Comparison of ENCODE assay signal across 8 mouse cellular contexts in genomic region chr14:55721076-55721475, GRCm38 (mm10). TPM values are rescaled to one million over a fixed set of nuclear protein-coding genes. Genes with fewer than 3 reads are reported as not detected.
DNase-seq lines count a peak whose midpoint lies in the region; TF ChIP-seq lines count a peak whose summit lies in the region.

No protein-coding gene starts in this region.

- peak overlapping the region; percentile 88 for H3K27ac ChIP-seq in gastrocnemius, adult 2 months
- H3K27ac ChIP-seq in embryonic facial prominence, embryonic 10.5 days (replicated peaks): peak overlapping the region; percentile 91; the same call in 1 of the 2 replicates
- H3K27ac ChIP-seq in midbrain, embryonic 10.5 days (replicated peaks): no peak overlapping the region; the same call in 1 of the 2 replicates

- 76% methylated on average over 6 of the region's 6 CpGs for WGBS in embryonic facial prominence, embryonic 10.5 days
- 65% methylated on average over 6 of the region's 6 CpGs for WGBS in midbrain, embryonic 10.5 days

- no peak for DNase-seq in gastrocnemius, adult 2 months
- DNase-seq in gastrocnemius, adult 18-20 months (ENCODE audit: low spot score): no peak
- no peak for DNase-seq in embryonic facial prominence, embryonic 10.5 days (ENCODE audit: low spot score)
- DNase-seq in kidney, adult 11 months: peak; percentile 69
- DNase-seq in midbrain, embryonic 10.5 days (ENCODE audit: low spot score): no peak
- DNase-seq in left cerebral cortex, adult 9 months (ENCODE audit: low spot score in 2 of 2): no peak
- no peak for DNase-seq in thymus, postnatal 14 days
- no peak for DNase-seq in testis, postnatal 10 days (ENCODE audit: low spot score)

- no peak for TF ChIP-seq CTCF in gastrocnemius, adult 2 months (IDR thresholded peaks at IDR 0.05)

- H3K4me3 ChIP-seq in gastrocnemius, adult 2 months: peak overlapping the region; percentile 78
- peak overlapping the region; percentile 83 for H3K4me3 ChIP-seq in embryonic facial prominence, embryonic 10.5 days
- peak overlapping the region; percentile 90 for H3K4me3 ChIP-seq in midbrain, embryonic 10.5 days

- peaks cover 40% of the 10 kb centered on the region for H3K36me3 ChIP-seq in embryonic facial prominence, embryonic 10.5 days (replicated peaks)
- peaks cover 37% of the 10 kb centered on the region for H3K36me3 ChIP-seq in midbrain, embryonic 10.5 days

- H3K4me1 ChIP-seq in embryonic facial prominence, embryonic 10.5 days: peaks cover 26% of the 10 kb centered on the region
- peaks cover 20% of the 10 kb centered on the region for H3K4me1 ChIP-seq in midbrain, embryonic 10.5 days

- intact Hi-C loops in gastrocnemius, adult 2 months (cut with DNase I): loop anchor here (5.0 kb wide), 1 partner anchor 39 kb away; the partner anchor contains the start of gene Tinf2

- no peaks in the 10 kb centered on the region for H3K9me3 ChIP-seq in embryonic facial prominence, embryonic 10.5 days
- no peaks in the 10 kb centered on the region for H3K9me3 ChIP-seq in midbrain, embryonic 10.5 days (replicated peaks)

- no peaks in the 10 kb centered on the region for H3K27me3 ChIP-seq in embryonic facial prominence, embryonic 10.5 days (replicated peaks; ENCODE audit: low read depth, poor library complexity, severe bottlenecking)
- no peaks in the 10 kb centered on the region for H3K27me3 ChIP-seq in midbrain, embryonic 10.5 days (ENCODE audit: low read depth, poor library complexity, severe bottlenecking)

RNA-seq across cellular contexts. Expression of gene Rabggta, which starts 1.0 kb away (rescaled TPM):
- 10 to 100 TPM in 1 of 2 experiments, 1 to 10 TPM in 1; 9.8 to 10.6 TPM for total RNA-seq in gastrocnemius, adult 2 months (2021)
- total RNA-seq in gastrocnemius, adult 18-20 months (2021): 10 to 100 TPM; 10.4 to 11.5 TPM
- 29.7 and 35.3 TPM in 2 replicates for polyA plus RNA-seq in embryonic facial prominence, embryonic 10.5 days (2016; fragmentation: Nextera tagmentation; extraction: Ambion mirVana)
- polyA plus RNA-seq in midbrain, embryonic 10.5 days (2016; fragmentation: Nextera tagmentation; extraction: Ambion mirVana): 30.1 and 34.4 TPM in 2 replicates

RNA-seq across cellular contexts. Expression of gene Tgm1, which starts 7.3 kb away (rescaled TPM):
- total RNA-seq in gastrocnemius, adult 2 months (2021): under 1 TPM in 1 of 2 experiments, not detected in 1; 0.11 TPM
- total RNA-seq in gastrocnemius, adult 18-20 months (2021): under 1 TPM in 1 of 2 experiments, not detected in 1; 0.17 TPM
- 0.70 and 0.90 TPM in 2 replicates for polyA plus RNA-seq in embryonic facial prominence, embryonic 10.5 days (2016; fragmentation: Nextera tagmentation; extraction: Ambion mirVana)
- polyA plus RNA-seq in midbrain, embryonic 10.5 days (2016; fragmentation: Nextera tagmentation; extraction: Ambion mirVana): 0.27 and 0.42 TPM in 2 replicates

RNA-seq across cellular contexts. Expression of gene Dhrs1, which starts 24.4 kb away (rescaled TPM):
- 10 to 100 TPM; 29.1 to 33.0 TPM for total RNA-seq in gastrocnemius, adult 2 months (2021)
- 10 to 100 TPM; 29.5 to 32.1 TPM for total RNA-seq in gastrocnemius, adult 18-20 months (2021)
- polyA plus RNA-seq in embryonic facial prominence, embryonic 10.5 days (2016; fragmentation: Nextera tagmentation; extraction: Ambion mirVana): 57.4 and 69.6 TPM in 2 replicates
- 67.6 and 71.2 TPM in 2 replicates for polyA plus RNA-seq in midbrain, embryonic 10.5 days (2016; fragmentation: Nextera tagmentation; extraction: Ambion mirVana)

RNA-seq across cellular contexts. Expression of gene Nop9, which starts 24.4 kb away (rescaled TPM):
- total RNA-seq in gastrocnemius, adult 2 months (2021): 10 to 100 TPM in 1 of 2 experiments, 1 to 10 TPM in 1; 9.8 to 10.4 TPM
- total RNA-seq in gastrocnemius, adult 18-20 months (2021): 1 to 10 TPM; 9.0 to 9.4 TPM
- 59.1 and 64.5 TPM in 2 replicates for polyA plus RNA-seq in embryonic facial prominence, embryonic 10.5 days (2016; fragmentation: Nextera tagmentation; extraction: Ambion mirVana)
- polyA plus RNA-seq in midbrain, embryonic 10.5 days (2016; fragmentation: Nextera tagmentation; extraction: Ambion mirVana): 50.6 and 60.8 TPM in 2 replicates

RNA-seq across cellular contexts. Expression of gene Cideb, which starts 37.2 kb away (rescaled TPM):
- not detected for total RNA-seq in gastrocnemius, adult 2 months (2021)
- total RNA-seq in gastrocnemius, adult 18-20 months (2021): not detected
- polyA plus RNA-seq in embryonic facial prominence, embryonic 10.5 days (2016; fragmentation: Nextera tagmentation; extraction: Ambion mirVana): 0.16 TPM in 1 of 2 replicates, not detected in the other
- polyA plus RNA-seq in midbrain, embryonic 10.5 days (2016; fragmentation: Nextera tagmentation; extraction: Ambion mirVana): 0.22 and 0.23 TPM in 2 replicates
